Mouse (Mus musculus): ENCODE measurements at regions not wholly inside any gene's neighbourhood (a gene's known extent, or its start where the extent isn't known, plus 50 kb on each side); places are given as distances from the start of the nearest gene placed in this dataset.
A peak's percentile ranks its signal among the peaks of the same experiment; 100 is the strongest.

- no peak overlapping the region for H3K4me2 ChIP-seq
- no peaks in the 10 kb centered on the region for H3K36me3 ChIP-seq (ENCODE audit: control insufficient read depth, insufficient read depth, low read length)
- no peaks in the 10 kb centered on the region for H3K9me3 ChIP-seq (ENCODE audit: control insufficient read depth, low read length)
- ATAC-seq (ENCODE audit: low FRiP score): no peak
- no peak for DNase-seq (ENCODE audit: low spot score, missing footprints)
- no peak overlapping the region for H3K27ac ChIP-seq (ENCODE audit: low read depth, low read length)
- 90% methylated on average over 3 of the region's 3 CpGs for WGBS
- no peaks in the 10 kb centered on the region for H3K4me1 ChIP-seq (ENCODE audit: control insufficient read depth, insufficient read depth, low read length)
- no peak overlapping the region for H3K4me3 ChIP-seq (ENCODE audit: low read depth, low read length)
- no peak overlapping the region for H3K9ac ChIP-seq (ENCODE audit: low read length)
- no peaks in the 10 kb centered on the region for H3K27me3 ChIP-seq (ENCODE audit: control insufficient read depth, insufficient read depth, low read length)
Observed at GRCm38 (mm10) chr10:98799830-98800229, 114.4 kb upstream of the Atp2b1 start.

GRCm38 (mm10) chr10:98800949-98801348 is 113.3 kb upstream of the Atp2b1 start:
- WGBS: 34% methylated on average over 8 of the region's 8 CpGs
- Histone ChIP-seq H3K27me3 (ENCODE audit: control insufficient read depth, insufficient read depth, low read length) (no peaks in the 10 kb centered on the region), H3K4me3 (ENCODE audit: low read depth, low read length) (no peak overlapping the region), H3K9me3 (ENCODE audit: control insufficient read depth, low read length) (no peaks in the 10 kb centered on the region), H3K27ac (ENCODE audit: low read depth, low read length) (no peak overlapping the region), H3K36me3 (ENCODE audit: control insufficient read depth, insufficient read depth, low read length) (no peaks in the 10 kb centered on the region), H3K4me1 (ENCODE audit: control insufficient read depth, insufficient read depth, low read length) (no peaks in the 10 kb centered on the region), H3K9ac (ENCODE audit: low read length) (no peak overlapping the region), H3K4me2 (no peak overlapping the region)
- ATAC-seq (ENCODE audit: low FRiP score) (peak; percentile 42; the same call in 1 of the 2 replicates), DNase-seq (ENCODE audit: low spot score, missing footprints) (no peak)

GRCm38 (mm10) chr10:98805013-98805412 is 109.2 kb upstream of the Atp2b1 start:
- 90% methylated on average over 1 of the region's 1 CpGs for WGBS
- H3K9me3 ChIP-seq (ENCODE audit: control insufficient read depth, low read length): no peaks in the 10 kb centered on the region
- no peak overlapping the region for H3K4me3 ChIP-seq (ENCODE audit: low read depth, low read length)
- H3K4me2 ChIP-seq: no peak overlapping the region
- H3K9ac ChIP-seq (ENCODE audit: low read length): no peak overlapping the region
- no peak overlapping the region for H3K27ac ChIP-seq (ENCODE audit: low read depth, low read length)
- no peaks in the 10 kb centered on the region for H3K27me3 ChIP-seq (ENCODE audit: control insufficient read depth, insufficient read depth, low read length)
- H3K36me3 ChIP-seq (ENCODE audit: control insufficient read depth, insufficient read depth, low read length): no peaks in the 10 kb centered on the region
- DNase-seq (ENCODE audit: low spot score, missing footprints) (no peak), ATAC-seq (ENCODE audit: low FRiP score) (no peak)
- no peaks in the 10 kb centered on the region for H3K4me1 ChIP-seq (ENCODE audit: control insufficient read depth, insufficient read depth, low read length)

GRCm38 (mm10) chr10:98806798-98807535 is 107.2 kb upstream of the Atp2b1 start:
- no peak overlapping the region for H3K4me2 ChIP-seq
- ATAC-seq (ENCODE audit: low FRiP score): no peak
- 82% methylated on average over 19 of the region's 19 CpGs for WGBS
- no peaks in the 10 kb centered on the region for H3K36me3 ChIP-seq (ENCODE audit: control insufficient read depth, insufficient read depth, low read length)
- no peak for DNase-seq (ENCODE audit: low spot score, missing footprints)
- no peak overlapping the region for H3K9ac ChIP-seq (ENCODE audit: low read length)
- no peaks in the 10 kb centered on the region for H3K4me1 ChIP-seq (ENCODE audit: control insufficient read depth, insufficient read depth, low read length)
- no peak overlapping the region for H3K4me3 ChIP-seq (ENCODE audit: low read depth, low read length)
- no peaks in the 10 kb centered on the region for H3K9me3 ChIP-seq (ENCODE audit: control insufficient read depth, low read length)
- H3K27me3 ChIP-seq (ENCODE audit: control insufficient read depth, insufficient read depth, low read length): no peaks in the 10 kb centered on the region
- no peak overlapping the region for H3K27ac ChIP-seq (ENCODE audit: low read depth, low read length)

- Histone ChIP-seq H3K27me3 (ENCODE audit: control insufficient read depth, insufficient read depth, low read length) (no peaks in the 10 kb centered on the region), H3K36me3 (ENCODE audit: control insufficient read depth, insufficient read depth, low read length) (no peaks in the 10 kb centered on the region), H3K4me2 (no peak overlapping the region), H3K4me1 (ENCODE audit: control insufficient read depth, insufficient read depth, low read length) (no peaks in the 10 kb centered on the region), H3K27ac (ENCODE audit: low read depth, low read length) (no peak overlapping the region), H3K4me3 (ENCODE audit: low read depth, low read length) (no peak overlapping the region), H3K9me3 (ENCODE audit: control insufficient read depth, low read length) (no peaks in the 10 kb centered on the region), H3K9ac (ENCODE audit: low read length) (no peak overlapping the region)
- 75% methylated on average over 4 of the region's 4 CpGs for WGBS
- no peak for ATAC-seq (ENCODE audit: low FRiP score)
- no peak for DNase-seq (ENCODE audit: low spot score, missing footprints)
Observed at GRCm38 (mm10) chr10:98808644-98809043, 105.6 kb upstream of the Atp2b1 start.

- no peak overlapping the region for H3K4me2 ChIP-seq
- no peaks in the 10 kb centered on the region for H3K4me1 ChIP-seq (ENCODE audit: control insufficient read depth, insufficient read depth, low read length)
- H3K4me3 ChIP-seq (ENCODE audit: low read depth, low read length): no peak overlapping the region
- ATAC-seq (ENCODE audit: low FRiP score): no peak
- DNase-seq (ENCODE audit: low spot score, missing footprints): no peak
- no peaks in the 10 kb centered on the region for H3K36me3 ChIP-seq (ENCODE audit: control insufficient read depth, insufficient read depth, low read length)
- H3K9ac ChIP-seq (ENCODE audit: low read length): no peak overlapping the region
- H3K9me3 ChIP-seq (ENCODE audit: control insufficient read depth, low read length): no peaks in the 10 kb centered on the region
- H3K27me3 ChIP-seq (ENCODE audit: control insufficient read depth, insufficient read depth, low read length): no peaks in the 10 kb centered on the region
- no peak overlapping the region for H3K27ac ChIP-seq (ENCODE audit: low read depth, low read length)
- WGBS: 94% methylated on average over 5 of the region's 5 CpGs
Observed at GRCm38 (mm10) chr10:98829051-98829450, 85.2 kb upstream of the Atp2b1 start.

- Histone ChIP-seq H3K9me3 (ENCODE audit: control insufficient read depth, low read length) (no peaks in the 10 kb centered on the region), H3K27me3 (ENCODE audit: control insufficient read depth, insufficient read depth, low read length) (no peaks in the 10 kb centered on the region)
- WGBS: 92% methylated on average over 7 of the region's 7 CpGs
Observed at GRCm38 (mm10) chr10:98831488-98831887, 82.7 kb upstream of the Atp2b1 start.

GRCm38 (mm10) chr10:98837289-98838181 is 76.7 kb upstream of the Atp2b1 start:
- Histone ChIP-seq H3K4me1 (ENCODE audit: control insufficient read depth, insufficient read depth, low read length) (no peaks in the 10 kb centered on the region), H3K9me3 (ENCODE audit: control insufficient read depth, low read length) (no peaks in the 10 kb centered on the region), H3K27me3 (ENCODE audit: control insufficient read depth, insufficient read depth, low read length) (no peaks in the 10 kb centered on the region), H3K27ac (ENCODE audit: low read depth, low read length) (no peak overlapping the region), H3K36me3 (ENCODE audit: control insufficient read depth, insufficient read depth, low read length) (no peaks in the 10 kb centered on the region), H3K4me2 (no peak overlapping the region), H3K4me3 (ENCODE audit: low read depth, low read length) (no peak overlapping the region), H3K9ac (ENCODE audit: low read length) (no peak overlapping the region)
- DNase-seq (ENCODE audit: low spot score, missing footprints) (no peak), ATAC-seq (ENCODE audit: low FRiP score) (no peak)
- WGBS: 86% methylated on average over 16 of the region's 16 CpGs

More at GRCm38 (mm10) chr10:98831488-98831887, 82.7 kb upstream of the Atp2b1 start:
- ATAC-seq (ENCODE audit: low FRiP score) (no peak), DNase-seq (ENCODE audit: low spot score, missing footprints) (no peak)
- Histone ChIP-seq H3K9ac (ENCODE audit: low read length) (no peak overlapping the region), H3K36me3 (ENCODE audit: control insufficient read depth, insufficient read depth, low read length) (no peaks in the 10 kb centered on the region), H3K27ac (ENCODE audit: low read depth, low read length) (no peak overlapping the region), H3K4me3 (ENCODE audit: low read depth, low read length) (no peak overlapping the region), H3K4me1 (ENCODE audit: control insufficient read depth, insufficient read depth, low read length) (no peaks in the 10 kb centered on the region), H3K4me2 (no peak overlapping the region)
